Mouse (Mus musculus): Measurements from ENCODE around the gene Slc25a10.

- TF ChIP-seq CTCF (IDR thresholded peaks at IDR 0.05; ENCODE audit: control insufficient read depth, insufficient read depth, insufficient replicate concordance, low read depth, low read length) (no peak), POLR2A (IDR thresholded peaks at IDR 0.05; ENCODE audit: control insufficient read depth, low read depth, low read length) (no peak)
Measured at GRCm38 (mm10) chr11:120490291-120491046, 1.2 kb upstream of the Slc25a10 start.

All from testis, adult 2 months (tissue).